Mouse (Mus musculus): Measurements from ENCODE around the gene Pacrg.

GRCm38 (mm10) chr17:10497781-10498420 is 342.2 kb downstream of the Pacrg start:
- TF ChIP-seq EP300 (IDR thresholded peaks at IDR 0.05; ENCODE audit: low read depth) = no peak
- TF ChIP-seq CTCF (IDR thresholded peaks at IDR 0.05; ENCODE audit: low read depth) = no peak
